Mouse (Mus musculus) gastrocnemius, postnatal 10 days (tissue): ENCODE results near the gene Abhd12. TPM values are rescaled to one million over a fixed set of nuclear protein-coding genes. Genes with fewer than 3 reads are reported as not detected.
"Not testable (repeated sequence)": the region's sequence is repeated elsewhere in the genome, so short reads cannot be mapped to it uniquely, and the experiment has no call there.

ENCODE experiments used
- DNase-seq: peaks from one replicate; pipeline ENCODE4 v3.0.0; 2021; ENCODE audit warnings: mixed read lengths
- long read RNA-seq, 2 experiments: library from polyadenylated mRNA; stranded (forward); transcript quantifications; one replicate each; pipeline ENCODE4 v2.0.0; 2021
- total RNA-seq, 2 experiments: library from RNA; stranded (reverse); gene quantifications; 2 replicates each; pipeline ENCODE4 v1.2.3; 2021

The Abhd12 gene
- total RNA-seq, result 10 to 100 TPM; 28.0 to 32.3 TPM
- long read RNA-seq, experiment 1, transcript Abhd12-201 (13 exons, 1,999 nt), result major isoform, 25 of 30 reads
- long read RNA-seq, experiment 1, partial matches to known transcripts, result 1 of 30 reads
- long read RNA-seq, experiment 1, other reads (novel, unspliced or antisense), result 4 of 30 reads
- long read RNA-seq, experiment 2, transcript Abhd12-201 (13 exons, 1,999 nt), result major isoform, 31 of 34 reads
- long read RNA-seq, experiment 2, partial matches to known transcripts, result 1 of 34 reads
- long read RNA-seq, experiment 2, other reads (novel, unspliced or antisense), result 2 of 34 reads

DNA sequence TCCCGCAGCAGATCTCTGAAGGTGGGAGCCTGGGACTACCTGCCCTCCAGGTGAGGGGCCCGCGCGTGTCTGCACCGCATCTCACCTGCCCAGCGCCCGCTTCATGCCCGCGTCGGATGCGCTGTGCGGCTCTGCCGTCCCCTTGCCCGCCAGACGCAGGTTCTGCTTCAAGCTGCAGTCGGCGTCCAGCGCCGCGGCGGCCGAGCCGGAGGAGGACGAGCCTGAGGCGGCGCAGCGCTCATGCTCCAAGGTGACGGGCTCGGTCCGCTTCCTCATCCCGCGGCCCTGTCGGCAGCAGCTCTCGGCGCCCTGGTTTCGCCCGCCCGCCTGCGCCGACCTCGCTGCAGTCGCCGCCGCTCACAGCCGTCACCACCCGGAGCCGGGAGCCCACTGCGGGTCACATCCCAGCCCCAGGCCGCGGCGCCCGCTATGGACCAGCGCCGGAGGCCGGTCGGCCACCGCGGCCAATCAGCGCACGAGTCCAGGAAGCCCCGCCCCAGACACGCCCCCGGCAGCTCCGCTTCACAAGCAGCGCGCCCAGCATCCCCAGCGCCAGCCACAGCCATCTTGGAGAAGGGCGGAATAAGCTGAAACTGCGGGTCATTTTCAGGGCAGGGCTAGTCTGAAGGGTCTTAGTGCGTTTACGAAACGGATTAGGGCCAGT is at the start of gene Abhd12:
Gene Abhd12, minus strand, starts transcription at position 470 of the 664 bp plus-strand sequence.
- DNase-seq, result peak; percentile 99

DNA sequence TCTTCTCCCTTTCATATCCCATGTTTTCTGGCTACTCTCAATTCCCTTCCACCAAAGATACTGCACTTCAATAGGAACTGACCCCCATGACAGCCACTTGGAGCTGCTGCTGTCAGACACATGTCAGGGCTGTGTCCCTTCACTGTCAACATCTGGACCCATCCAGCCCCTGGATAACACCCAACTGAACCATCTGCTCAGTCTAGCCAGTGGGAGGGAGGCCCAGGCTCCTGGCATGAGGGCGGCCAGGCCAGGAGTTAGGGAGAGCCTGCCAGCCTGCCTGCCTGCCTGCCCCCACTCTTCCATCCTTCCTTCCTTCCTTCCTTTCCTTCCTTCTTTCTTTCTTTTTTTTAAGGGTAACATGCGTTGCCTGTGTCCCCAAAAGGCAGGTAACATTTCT is 46.7 kb upstream of the Abhd12 start:
- no peak for DNase-seq

GRCm38 (mm10) chr2:150950056-150950455 is 45.5 kb upstream of the Abhd12 start:
- no peak for DNase-seq

DNA sequence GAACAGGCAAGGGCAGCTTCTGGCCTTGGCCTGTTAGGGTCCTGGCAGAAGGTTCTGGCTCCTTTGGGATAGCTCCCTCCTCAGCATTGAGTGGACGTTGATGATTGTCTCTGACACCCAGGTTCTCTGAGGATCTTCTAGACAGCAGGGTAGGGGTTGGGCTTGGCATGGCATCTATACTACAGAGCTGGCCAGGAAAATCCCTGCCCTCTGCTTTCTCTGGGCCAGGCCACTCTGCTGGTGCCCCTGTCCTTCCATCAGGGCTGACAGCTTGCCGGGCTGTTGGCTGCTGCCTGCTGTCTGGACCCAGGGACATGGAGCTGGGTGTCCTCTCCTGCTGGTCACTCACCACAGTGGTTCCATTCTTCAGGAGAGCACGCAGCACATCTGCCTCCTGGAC is 45.1 kb upstream of the Abhd12 start:
- no peak for DNase-seq

DNA sequence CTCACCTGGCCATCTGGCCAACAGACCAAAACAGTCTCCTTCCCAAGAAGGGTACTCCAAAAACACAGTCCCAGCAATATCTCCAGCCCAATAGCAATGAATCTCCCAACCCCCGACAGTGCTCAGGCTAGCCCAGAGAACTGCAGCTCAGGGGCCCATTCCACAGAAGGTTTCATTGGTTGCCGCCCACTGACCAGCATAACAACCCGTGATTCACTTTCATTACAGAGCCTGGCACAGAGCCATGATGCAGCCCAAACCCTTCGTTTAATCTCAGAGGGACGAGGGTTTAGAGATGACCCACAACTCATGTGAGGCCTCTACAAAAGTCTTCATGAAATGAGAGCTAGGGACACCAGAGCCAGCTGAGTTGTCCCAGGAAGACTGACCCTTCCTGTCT is 44.2 kb upstream of the Abhd12 start:
- no peak for DNase-seq

- DNase-seq, result not testable (repeated sequence)
Measured at GRCm38 (mm10) chr2:150947880-150948611, 43.5 kb upstream of the Abhd12 start.

GRCm38 (mm10) chr2:150947341-150947740 is 42.8 kb upstream of the Abhd12 start:
- DNase-seq, result not testable (repeated sequence)

GRCm38 (mm10) chr2:150944017-150944416 is 39.5 kb upstream of the Abhd12 start:
- DNase-seq, result no peak

GRCm38 (mm10) chr2:150934659-150935058 is 30.1 kb upstream of the Abhd12 start:
- no peak for DNase-seq

DNA sequence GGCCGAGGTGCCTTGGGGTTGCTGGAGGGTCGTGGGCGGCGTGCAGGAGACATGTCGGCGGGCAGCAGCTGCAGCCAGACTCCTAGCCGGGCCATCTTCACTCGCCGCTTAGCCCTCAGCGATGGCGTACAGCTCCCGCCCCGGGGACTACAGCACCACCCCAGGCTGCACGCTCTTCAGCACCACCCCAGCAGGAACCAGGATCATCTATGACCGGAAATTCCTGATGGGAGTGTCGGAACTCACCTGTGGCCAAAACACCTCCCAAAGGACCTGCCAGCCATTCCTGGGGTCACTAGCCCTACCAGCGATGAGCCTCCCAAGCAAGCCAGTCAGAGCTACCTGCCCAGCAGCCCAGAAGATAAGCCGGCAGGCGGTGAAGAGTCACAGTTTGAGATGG is 28.9 kb upstream of the Abhd12 start:
- no peak for DNase-seq

DNA sequence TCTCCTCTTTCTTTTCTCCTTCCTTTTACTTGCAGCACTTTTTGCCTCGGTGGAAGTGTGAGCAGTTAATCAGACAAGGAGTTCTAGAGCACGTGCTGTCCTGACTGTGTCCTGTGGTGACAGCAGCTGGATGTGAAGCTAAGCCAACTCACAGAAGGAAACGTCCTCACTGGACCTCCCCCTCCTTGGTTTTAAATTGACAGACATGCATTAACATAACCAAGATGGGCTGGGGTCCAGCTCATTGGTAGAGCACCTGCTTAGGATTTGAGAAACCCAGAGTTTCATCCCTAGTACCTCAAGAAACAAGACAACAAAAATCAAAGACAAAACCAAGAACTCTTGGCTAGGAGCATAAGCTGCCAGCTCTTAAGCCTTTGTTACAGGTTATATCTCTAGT is 26.3 kb upstream of the Abhd12 start:
- DNase-seq, result no peak

- no peak for DNase-seq
Measured at GRCm38 (mm10) chr2:150929156-150929555, 24.6 kb upstream of the Abhd12 start.

DNA sequence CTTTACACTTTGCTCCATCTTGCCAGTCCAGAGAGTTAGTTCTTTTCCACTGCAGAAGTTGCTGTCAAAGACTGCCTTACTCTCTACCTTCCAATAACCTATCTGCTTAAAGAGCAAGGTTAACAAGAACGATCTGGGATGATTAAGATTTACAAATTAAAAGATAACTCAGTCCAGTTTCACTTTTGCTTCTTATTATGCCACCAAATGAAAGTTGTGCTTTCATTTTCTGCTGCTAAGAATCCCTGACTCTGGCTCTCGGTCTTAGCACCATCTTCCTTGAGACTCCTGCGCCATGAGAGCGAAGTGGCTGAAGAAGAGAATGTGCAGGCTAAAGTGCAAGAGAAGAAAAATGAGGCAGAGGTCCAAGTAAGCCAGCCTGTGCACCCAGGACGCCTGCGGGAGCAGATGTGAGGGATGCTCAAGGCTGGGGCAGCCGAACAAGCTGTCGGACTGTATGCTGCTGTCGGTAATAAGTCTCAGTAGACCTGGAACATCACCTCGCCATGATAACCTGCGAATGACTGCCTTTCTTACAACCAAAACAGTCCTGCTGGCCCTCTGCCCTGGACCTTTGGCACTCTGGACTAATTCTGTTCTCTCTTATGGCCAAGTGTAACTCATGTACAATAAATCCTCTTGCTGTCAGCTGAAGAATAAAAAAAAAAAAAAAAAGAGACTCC is 22.6 kb upstream of the Abhd12 start:
- DNase-seq, result no peak

DNA sequence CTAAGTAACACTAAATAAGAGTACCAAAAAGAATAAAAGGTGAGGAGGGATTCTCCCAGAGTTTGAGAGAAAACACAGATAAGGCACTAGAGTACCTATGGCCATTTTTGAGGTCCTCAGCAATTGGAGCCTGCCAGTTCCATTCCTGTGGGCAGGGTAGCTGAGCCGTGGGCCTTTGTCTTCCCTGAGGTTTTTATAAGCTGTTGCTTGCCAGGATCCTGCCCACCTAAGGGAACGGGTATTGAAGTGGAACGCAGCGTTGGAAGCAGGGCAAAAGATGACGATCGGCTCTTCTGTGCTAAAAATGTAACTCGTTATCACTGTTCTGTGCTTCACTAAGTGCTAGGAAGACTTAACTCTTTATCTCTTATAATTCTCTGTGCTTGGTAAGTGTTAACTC is 19.0 kb upstream of the Abhd12 start:
- DNase-seq, result no peak

DNA sequence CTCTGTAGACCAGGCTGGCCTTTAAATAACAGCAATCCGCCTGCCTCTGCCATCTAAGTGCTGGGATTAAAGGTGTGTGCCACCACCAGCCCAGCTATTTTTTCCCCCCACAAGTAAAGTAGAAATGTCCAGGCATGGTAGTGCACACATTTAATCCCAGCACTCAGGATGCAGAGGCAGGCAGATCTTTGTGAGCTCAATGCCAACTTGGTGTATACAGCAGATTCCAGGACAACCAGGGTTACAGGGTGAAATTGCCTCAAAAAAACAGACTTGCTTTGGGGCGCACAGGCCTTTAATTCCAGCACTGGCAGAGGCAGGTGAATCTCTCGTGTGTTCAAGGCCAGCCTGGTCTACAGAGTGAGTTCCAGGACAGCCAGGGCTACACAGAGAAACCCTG is 18.5 kb upstream of the Abhd12 start:
- no peak for DNase-seq

DNA sequence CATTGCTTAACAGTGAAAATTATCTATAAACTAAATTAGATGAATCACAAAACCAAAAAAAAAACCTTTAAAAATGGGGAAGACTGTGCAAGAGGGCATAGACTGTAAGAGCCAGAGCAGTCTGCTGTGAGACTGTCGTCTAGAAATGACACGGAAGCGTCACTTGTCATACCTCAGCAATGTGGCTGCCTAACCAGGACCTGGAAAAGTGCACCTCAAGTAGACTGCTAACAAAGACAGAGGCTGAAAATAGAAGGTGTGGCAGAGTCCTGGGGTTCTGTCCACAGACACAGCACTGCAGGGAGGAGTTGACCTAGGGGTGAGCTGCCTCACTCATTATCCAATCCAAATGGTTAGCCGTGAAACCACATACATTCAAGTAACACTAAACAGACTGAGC is 17.6 kb upstream of the Abhd12 start:
- DNase-seq, result no peak

- DNase-seq, result no peak
Measured at GRCm38 (mm10) chr2:150921697-150922096, 17.2 kb upstream of the Abhd12 start.

DNA sequence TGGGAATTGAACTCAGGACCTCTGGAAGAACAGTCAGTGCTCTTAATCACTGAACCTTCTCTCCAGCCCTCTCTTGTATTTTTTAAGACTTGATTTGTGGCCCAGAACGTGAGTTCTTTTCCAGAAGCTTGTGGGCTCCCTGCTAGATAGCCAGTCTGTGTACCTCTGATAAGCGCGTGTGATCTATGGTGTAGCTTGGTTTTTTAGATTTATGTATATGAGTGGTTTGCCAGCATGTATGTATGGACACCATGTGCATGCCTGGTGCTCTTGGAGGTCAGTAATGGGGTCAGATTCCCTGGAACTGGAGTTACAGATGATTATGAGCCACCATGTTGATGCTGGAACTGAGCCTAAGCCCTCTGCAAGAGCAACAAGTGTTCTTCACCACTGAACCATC is 16.0 kb upstream of the Abhd12 start:
- no peak for DNase-seq

DNA sequence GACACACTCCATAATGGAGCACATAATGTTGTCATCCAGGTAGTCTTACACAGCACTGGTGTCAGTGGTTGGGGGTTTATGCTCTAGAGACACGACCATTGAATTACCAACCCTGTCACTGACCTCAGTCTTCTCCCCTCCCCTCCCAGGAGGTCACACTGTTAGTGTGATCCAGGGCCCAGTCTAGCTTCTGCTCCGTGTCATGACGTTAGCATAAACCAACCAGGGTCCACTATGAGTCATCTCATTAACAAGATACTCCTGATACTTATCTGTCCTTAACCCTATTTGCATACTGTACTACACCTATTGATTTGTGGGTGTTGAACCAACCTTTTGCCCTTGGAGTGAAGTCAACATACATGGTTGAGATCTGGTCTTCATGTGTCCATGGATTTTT is 14.2 kb upstream of the Abhd12 start:
- DNase-seq, result no peak

DNA sequence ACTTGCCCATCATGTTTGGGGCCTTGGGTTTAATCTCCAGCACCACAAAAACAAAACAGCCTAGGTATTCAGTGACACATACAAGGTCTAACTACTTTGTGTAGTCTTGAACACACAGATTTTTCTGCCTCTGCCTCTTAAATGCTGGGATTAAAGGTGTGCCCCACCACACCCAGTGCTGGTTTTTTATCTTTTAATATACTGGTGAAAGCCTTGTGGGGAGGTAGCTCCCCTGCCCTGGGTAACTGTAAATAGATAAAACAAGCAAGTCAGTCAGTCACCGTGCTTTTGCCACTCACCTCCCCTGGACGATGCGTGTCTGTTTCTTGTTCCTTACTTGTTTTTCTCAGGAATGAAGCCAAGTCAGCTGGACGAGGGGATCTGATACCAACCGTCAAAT is 11.2 kb upstream of the Abhd12 start:
- DNase-seq, result no peak

DNA sequence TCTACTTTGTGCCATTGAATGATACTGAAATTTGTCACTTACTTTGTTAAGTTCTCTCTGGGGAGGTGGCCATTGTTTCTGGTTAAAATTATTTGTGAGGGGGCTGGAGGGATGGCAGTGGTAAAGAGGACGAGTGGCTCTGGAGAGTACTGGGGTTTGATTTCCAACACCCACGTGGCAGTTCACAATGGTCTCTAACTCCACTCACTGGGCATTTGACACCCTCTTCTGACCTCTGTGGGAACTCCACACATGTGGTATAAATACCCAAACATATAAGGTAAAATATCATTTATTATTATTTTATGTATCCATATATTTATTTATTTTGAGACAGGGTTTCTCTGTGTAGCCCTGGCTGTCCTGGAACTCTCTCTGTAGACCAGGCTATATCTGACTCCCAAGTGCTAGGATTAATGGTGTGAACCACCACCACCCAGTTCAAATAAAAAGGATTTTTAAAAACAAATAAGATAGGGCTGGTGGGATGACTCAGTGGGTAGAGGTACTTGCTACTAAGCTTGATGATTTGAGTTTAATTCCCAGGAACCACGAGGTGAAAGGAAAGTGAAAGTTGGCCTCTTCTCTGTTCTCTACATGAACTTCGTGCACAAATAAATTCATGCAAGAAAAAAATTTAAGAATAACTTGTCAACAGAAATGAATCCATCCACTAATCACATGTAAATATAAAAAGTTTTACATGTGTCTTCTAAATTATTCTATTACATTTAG is 10.4 kb upstream of the Abhd12 start:
- DNase-seq, result no peak

- DNase-seq, result no peak
Measured at GRCm38 (mm10) chr2:150910295-150910881, 5.8 kb upstream of the Abhd12 start.
